Mouse (Mus musculus): ENCODE data around the gene Dnajc5. TPM values are rescaled to one million over a fixed set of nuclear protein-coding genes. Genes with fewer than 3 reads are reported as not detected.

The Dnajc5 gene
- polyA plus RNA-seq, 2 experiments, result 72.5 to 75.7 TPM

DNA sequence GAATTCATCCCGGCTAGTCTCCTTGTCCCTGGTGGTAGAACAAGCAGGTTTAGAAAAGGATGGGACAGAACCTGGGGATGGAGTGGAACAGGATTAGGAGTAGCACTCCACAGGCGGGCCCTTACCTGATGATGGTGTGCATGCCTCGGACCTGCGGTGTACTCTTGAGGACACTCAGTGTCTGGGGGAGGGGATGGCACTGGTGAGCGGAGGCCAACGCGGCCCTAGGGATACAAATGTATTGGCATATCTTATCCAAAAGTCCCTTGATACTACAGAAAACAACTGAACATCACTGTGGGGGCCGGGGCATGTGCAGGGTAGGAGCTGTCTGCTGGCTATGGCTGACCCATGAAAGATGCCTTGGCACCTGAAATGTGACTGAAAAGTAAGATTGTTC, 50.1 kb downstream of the Dnajc5 start:
- peaks cover 18% of the 10 kb centered on the region for H3K36me3 ChIP-seq (ENCODE audit: control insufficient read depth, insufficient read depth, low read length)
- no peak for DNase-seq (ENCODE audit: low spot score)
- 85% methylated on average over 8 of the region's 8 CpGs for WGBS

DNA sequence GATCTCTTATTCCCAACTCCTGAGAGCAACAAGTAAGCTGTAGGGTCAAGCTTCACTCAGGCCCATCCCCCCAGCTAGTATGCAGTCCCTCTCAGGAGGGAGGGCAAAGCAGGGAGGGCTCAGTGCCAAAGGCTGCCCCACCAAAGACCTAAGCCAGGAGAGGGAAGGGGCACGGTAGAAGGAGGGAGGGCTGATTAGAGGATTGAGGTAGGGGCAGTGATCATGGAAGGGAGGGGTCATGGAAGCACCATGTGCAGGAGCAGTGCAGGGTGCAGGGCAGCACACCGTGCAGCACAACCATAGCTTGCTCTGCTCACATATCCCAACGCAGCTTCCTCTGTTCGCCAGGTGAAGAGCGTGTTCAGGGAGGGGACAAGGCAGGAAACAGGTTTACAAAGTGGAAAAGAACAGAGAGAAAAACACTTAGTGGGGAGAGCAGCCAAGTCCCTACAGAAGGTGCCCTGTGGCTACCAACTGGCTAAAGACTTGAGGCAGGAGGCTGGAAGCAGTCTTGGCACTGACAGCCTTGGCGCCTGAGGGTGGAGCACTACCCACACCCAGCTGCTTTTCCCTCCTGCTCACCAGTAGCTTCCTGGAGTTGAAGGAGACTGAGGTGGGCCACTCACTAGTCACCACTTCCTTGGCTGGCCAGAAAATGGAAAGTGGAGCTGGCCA, 50.8 kb downstream of the Dnajc5 start:
- H3K27ac ChIP-seq (replicated peaks; ENCODE audit: low read depth, low read length), result no peak overlapping the region

More for the DNA sequence above, 50.1 kb downstream of the Dnajc5 start:
- Histone ChIP-seq H3K4me1 (ENCODE audit: control insufficient read depth, insufficient read depth, low read length) (no peaks in the 10 kb centered on the region), H3K9ac (ENCODE audit: low read depth, low read length, severe bottlenecking) (no peak overlapping the region), H3K4me3 (replicated peaks; ENCODE audit: low read length) (no peak overlapping the region), H3K27me3 (ENCODE audit: control insufficient read depth, insufficient read depth, low read length) (no peaks in the 10 kb centered on the region), H3K9me3 (ENCODE audit: control insufficient read depth, low read length) (no peaks in the 10 kb centered on the region), H3K27ac (replicated peaks; ENCODE audit: low read depth, low read length) (no peak overlapping the region), H3K4me2 (replicated peaks; ENCODE audit: low read depth, low read length, severe bottlenecking) (no peak overlapping the region)
- ATAC-seq (ENCODE audit: low FRiP score, low read depth), result no peak
- no peak for TF ChIP-seq POLR2A (IDR thresholded peaks at IDR 0.05; ENCODE audit: borderline replicate concordance, extremely low read depth, insufficient read depth, insufficient read length)

DNA sequence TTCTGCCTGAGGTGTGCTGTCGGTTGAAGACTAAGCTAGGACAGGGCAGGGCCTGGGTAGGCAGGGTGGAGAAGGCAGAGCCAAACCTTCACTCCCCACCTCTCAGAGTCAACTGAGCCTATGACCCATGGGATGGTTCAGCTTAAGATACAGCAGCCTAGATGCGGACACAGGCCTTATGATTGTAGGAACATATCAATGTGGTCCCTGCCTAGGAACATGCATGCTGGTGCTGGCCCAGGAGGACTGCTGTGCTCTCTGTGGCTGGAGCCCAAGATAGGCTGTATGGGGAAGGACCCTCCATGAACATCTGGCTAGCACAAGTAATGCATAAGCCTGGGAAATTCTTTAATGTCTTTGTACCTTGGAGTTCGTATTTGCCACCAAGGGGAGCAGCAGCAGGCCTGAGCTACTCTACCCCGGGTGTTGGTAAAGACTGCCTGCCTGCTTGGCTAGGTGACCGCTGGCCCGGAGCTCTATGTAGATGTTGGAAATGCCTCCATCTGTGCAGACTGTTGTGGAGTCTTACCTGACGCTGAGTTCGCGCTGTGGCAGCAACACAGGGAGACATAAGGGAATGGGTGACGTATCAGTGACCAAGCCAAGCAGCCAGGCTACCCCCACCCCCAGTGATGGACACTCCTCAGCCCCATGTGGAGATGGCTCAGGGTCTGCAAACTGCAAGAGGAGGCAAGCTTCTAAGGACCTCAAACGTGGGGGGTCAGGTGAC, 51.8 kb downstream of the Dnajc5 start:
- H3K4me2 ChIP-seq (replicated peaks; ENCODE audit: low read depth, low read length, severe bottlenecking), result no peak overlapping the region
- H3K36me3 ChIP-seq (ENCODE audit: control insufficient read depth, insufficient read depth, low read length), result peaks cover 18% of the 10 kb centered on the region
- 90% methylated on average over 11 of the region's 11 CpGs for WGBS
- H3K27me3 ChIP-seq (ENCODE audit: control insufficient read depth, insufficient read depth, low read length), result no peaks in the 10 kb centered on the region
- H3K4me1 ChIP-seq (ENCODE audit: control insufficient read depth, insufficient read depth, low read length), result no peaks in the 10 kb centered on the region
- DNase-seq (ENCODE audit: low spot score) (no peak), ATAC-seq (ENCODE audit: low FRiP score, low read depth) (no peak)
- no peak overlapping the region for H3K27ac ChIP-seq (replicated peaks; ENCODE audit: low read depth, low read length)
- H3K4me3 ChIP-seq (replicated peaks; ENCODE audit: low read length), result no peak overlapping the region
- no peaks in the 10 kb centered on the region for H3K9me3 ChIP-seq (ENCODE audit: control insufficient read depth, low read length)
- H3K9ac ChIP-seq (ENCODE audit: low read depth, low read length, severe bottlenecking), result no peak overlapping the region
- no peak for TF ChIP-seq POLR2A (IDR thresholded peaks at IDR 0.05; ENCODE audit: borderline replicate concordance, extremely low read depth, insufficient read depth, insufficient read length)

More for the DNA sequence above, 50.8 kb downstream of the Dnajc5 start:
- Histone ChIP-seq H3K4me1 (ENCODE audit: control insufficient read depth, insufficient read depth, low read length) (no peaks in the 10 kb centered on the region), H3K4me2 (replicated peaks; ENCODE audit: low read depth, low read length, severe bottlenecking) (no peak overlapping the region), H3K9me3 (ENCODE audit: control insufficient read depth, low read length) (no peaks in the 10 kb centered on the region), H3K9ac (ENCODE audit: low read depth, low read length, severe bottlenecking) (no peak overlapping the region), H3K4me3 (replicated peaks; ENCODE audit: low read length) (no peak overlapping the region), H3K27me3 (ENCODE audit: control insufficient read depth, insufficient read depth, low read length) (no peaks in the 10 kb centered on the region), H3K36me3 (ENCODE audit: control insufficient read depth, insufficient read depth, low read length) (peaks cover 18% of the 10 kb centered on the region)
- no peak for ATAC-seq (ENCODE audit: low FRiP score, low read depth)
- DNase-seq (ENCODE audit: low spot score), result no peak
- no peak for TF ChIP-seq POLR2A (IDR thresholded peaks at IDR 0.05; ENCODE audit: borderline replicate concordance, extremely low read depth, insufficient read depth, insufficient read length)
- WGBS, result 74% methylated on average over 6 of the region's 6 CpGs

DNA sequence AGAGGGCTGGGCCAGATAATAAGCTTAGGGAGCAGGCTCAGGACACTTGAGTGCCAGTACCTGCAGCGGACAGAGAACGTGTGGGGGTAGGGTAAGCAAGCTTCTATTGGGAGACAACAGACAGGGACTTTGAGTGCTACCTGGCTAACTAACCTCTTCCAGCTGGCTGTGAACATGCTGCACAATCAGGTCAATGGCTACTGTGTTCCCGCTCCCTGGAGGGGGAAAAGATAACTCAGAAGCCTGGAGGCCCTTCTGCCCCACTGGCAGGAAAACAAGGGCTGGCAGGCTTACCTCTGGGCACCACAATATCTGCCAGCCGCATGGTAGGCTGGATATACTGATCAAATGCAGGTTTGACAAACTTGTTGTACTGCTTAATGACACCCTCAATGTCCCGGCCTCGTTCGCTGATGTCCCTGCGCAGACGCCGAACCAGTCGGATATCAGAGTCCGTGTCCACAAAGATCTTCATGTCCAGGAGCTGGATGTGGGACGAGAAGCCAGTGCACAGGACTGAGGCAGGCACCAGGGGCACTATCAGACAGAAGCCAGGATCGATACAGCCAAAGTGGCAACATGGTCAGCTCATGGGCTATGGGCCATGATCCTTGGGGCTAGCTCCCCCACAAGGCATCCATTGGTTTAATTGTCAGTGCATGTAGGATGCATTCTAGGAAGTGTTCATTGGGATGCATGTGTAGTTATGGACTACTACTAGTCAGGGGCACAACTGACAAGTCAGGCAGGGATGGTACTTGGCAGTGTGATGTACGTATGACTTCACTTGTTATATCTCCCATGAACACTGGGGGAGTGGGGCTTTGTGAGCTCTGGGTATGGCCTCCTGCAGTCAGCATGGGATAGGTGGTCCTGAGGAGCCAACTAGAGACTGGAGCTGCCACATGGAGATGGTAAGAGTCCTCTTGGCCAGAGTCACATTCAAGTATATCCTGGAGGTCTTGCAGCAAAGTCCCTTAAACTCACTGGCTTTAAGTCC, 52.9 kb downstream of the Dnajc5 start:
- Histone ChIP-seq H3K9me3 (ENCODE audit: control insufficient read depth, low read length) (no peaks in the 10 kb centered on the region), H3K27me3 (ENCODE audit: control insufficient read depth, insufficient read depth, low read length) (no peaks in the 10 kb centered on the region), H3K4me3 (replicated peaks; ENCODE audit: low read length) (no peak overlapping the region), H3K4me1 (ENCODE audit: control insufficient read depth, insufficient read depth, low read length) (no peaks in the 10 kb centered on the region), H3K9ac (ENCODE audit: low read depth, low read length, severe bottlenecking) (no peak overlapping the region), H3K4me2 (replicated peaks; ENCODE audit: low read depth, low read length, severe bottlenecking) (no peak overlapping the region), H3K36me3 (ENCODE audit: control insufficient read depth, insufficient read depth, low read length) (peaks cover 18% of the 10 kb centered on the region), H3K27ac (replicated peaks; ENCODE audit: low read depth, low read length) (no peak overlapping the region)
- DNase-seq (ENCODE audit: low spot score), result no peak
- no peak for ATAC-seq (ENCODE audit: low FRiP score, low read depth)
- no peak for TF ChIP-seq POLR2A (IDR thresholded peaks at IDR 0.05; ENCODE audit: borderline replicate concordance, extremely low read depth, insufficient read depth, insufficient read length)
- WGBS, result 92% methylated on average over 15 of the region's 15 CpGs

DNA sequence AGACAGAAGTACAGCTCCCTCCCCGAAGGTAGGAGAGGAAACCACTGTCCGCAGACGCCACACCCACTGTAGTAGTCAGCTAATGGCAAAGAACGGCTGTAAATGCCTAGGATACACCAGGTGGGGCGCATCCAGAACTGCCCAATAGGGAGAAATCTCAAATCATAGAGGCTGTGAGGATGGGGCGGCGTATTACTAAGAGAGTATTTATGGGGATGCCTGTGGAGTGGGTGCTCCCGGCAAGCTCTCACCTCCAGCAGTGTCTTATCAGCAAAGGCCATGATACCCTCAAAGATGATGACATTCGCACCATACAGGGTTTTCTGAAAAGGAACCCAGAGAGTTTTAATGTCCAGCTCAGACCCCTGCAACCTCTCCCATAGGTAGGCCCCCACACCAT, 53.7 kb downstream of the Dnajc5 start:
- H3K9ac ChIP-seq (ENCODE audit: low read depth, low read length, severe bottlenecking), result no peak overlapping the region
- no peak for TF ChIP-seq POLR2A (IDR thresholded peaks at IDR 0.05; ENCODE audit: borderline replicate concordance, extremely low read depth, insufficient read depth, insufficient read length)
- no peak overlapping the region for H3K4me3 ChIP-seq (replicated peaks; ENCODE audit: low read length)
- H3K4me2 ChIP-seq (replicated peaks; ENCODE audit: low read depth, low read length, severe bottlenecking), result no peak overlapping the region
- DNase-seq (ENCODE audit: low spot score), result no peak
- ATAC-seq (ENCODE audit: low FRiP score, low read depth), result no peak
- no peaks in the 10 kb centered on the region for H3K9me3 ChIP-seq (ENCODE audit: control insufficient read depth, low read length)
- WGBS, result 89% methylated on average over 9 of the region's 9 CpGs
- no peaks in the 10 kb centered on the region for H3K27me3 ChIP-seq (ENCODE audit: control insufficient read depth, insufficient read depth, low read length)
- H3K4me1 ChIP-seq (ENCODE audit: control insufficient read depth, insufficient read depth, low read length), result no peaks in the 10 kb centered on the region
- H3K36me3 ChIP-seq (ENCODE audit: control insufficient read depth, insufficient read depth, low read length), result peaks cover 18% of the 10 kb centered on the region
- H3K27ac ChIP-seq (replicated peaks; ENCODE audit: low read depth, low read length), result no peak overlapping the region
